Mouse (Mus musculus): ENCODE results near the gene Mfsd4b1.

Gene Mfsd4b1

DNA sequence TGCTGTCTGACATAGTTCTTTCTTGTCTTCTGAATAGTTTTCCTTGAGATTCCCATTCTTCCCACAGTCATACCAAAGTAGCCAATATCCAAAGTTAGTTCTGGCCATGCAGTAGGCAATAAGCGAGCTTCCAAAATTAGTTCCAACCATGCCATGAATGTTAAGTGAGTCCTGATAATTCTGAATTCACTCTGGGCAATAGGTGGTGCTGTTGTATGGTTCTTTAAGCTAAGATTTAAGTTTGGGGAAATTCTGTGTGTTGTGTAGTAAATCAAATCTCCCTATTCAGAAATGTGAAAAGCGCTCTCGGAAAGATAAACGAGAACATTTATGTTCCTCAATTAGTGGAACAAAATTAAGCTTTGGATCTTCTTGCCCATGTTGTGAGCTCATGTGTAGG, 66.8 kb downstream of the Mfsd4b1 start:
- DNase-seq, result no peak

DNA sequence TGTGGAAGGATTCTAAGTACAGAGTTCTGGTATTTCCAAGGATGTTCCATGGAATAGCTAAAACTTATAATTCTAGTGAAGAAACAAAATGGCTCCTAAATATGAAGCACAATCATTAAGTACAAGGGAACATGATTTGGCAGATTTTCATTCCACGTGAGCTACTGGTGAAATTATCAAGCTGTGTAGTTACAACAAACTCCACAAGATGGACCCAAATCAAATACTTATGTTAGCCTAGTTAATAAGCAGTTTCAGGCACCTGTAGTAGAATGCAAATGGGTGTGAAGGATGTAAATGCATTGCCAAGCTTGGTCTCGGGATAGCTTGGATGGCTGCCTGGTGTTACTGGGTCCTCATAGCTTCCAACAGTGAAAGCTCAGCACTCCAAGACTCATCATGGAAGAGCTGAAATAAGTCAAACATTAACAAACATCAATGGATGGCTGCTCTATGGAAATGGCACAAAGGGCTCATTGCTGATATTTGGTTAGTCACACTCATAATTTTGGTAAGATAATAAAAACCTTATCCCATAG, 68.7 kb downstream of the Mfsd4b1 start:
- DNase-seq, result no peak

DNA sequence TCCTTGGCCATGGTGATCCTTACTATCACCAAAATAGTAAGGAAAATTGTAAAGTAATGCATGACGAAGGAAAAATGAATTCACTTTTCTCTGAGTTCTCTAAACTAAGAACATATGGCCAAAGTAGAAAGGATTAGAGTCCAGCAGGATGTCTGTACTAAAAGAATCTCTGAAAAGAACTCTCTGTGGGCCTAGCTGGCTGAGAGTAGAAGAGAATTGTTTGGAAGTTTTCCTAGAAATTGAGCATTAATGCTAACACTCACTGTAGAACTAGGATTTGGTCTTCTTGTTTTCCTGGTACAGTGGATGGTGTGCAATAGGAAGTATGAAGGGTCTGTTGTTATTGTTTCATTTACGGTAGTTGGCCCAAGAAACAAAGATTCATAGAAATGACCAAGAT, 69.9 kb downstream of the Mfsd4b1 start:
- no peak for DNase-seq
